Mouse (Mus musculus): ENCODE results near the gene Ide.

DNA sequence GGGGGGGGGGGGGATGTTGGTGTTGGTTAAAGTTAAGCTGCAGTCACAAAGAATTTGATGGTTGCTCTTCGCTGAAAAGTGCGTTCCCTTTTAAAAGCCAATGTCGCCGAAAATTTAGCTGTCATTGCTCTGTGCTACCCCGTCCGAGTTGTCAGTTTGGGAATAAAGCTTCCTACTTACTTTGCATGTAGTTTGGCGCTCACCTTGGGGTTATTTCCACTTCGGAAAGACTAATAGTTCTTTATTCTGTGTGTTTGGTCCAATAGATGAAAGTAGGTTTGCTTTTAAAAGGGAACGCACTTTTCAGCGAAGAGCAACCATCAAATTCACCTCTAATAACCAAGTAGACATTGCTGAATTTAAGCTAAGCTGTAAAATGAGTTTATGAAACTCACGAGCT, 39.2 kb upstream of the Ide start:
- no peak for TF ChIP-seq CTCF (IDR thresholded peaks at IDR 0.05)
- no peak for TF ChIP-seq EP300 (IDR thresholded peaks at IDR 0.05)

Data from lung, postnatal 0 days (tissue).